Mouse (Mus musculus) megakaryocyte-erythroid progenitor cell, adult 5 weeks (primary cell): ENCODE data around the gene Tmem53. TPM values are rescaled to one million over a fixed set of nuclear protein-coding genes. Genes with fewer than 3 reads are reported as not detected.

ENCODE experiments used
- polyA plus RNA-seq: library from polyadenylated mRNA; stranded (reverse); fragments of >175 nt; gene quantifications from 2 replicates; pipeline ENCODE4 v1.2.3, GENCODE M21; 2012

Gene Tmem53
- polyA plus RNA-seq: 2.4 and 4.3 TPM in 2 replicates

GRCm38 (mm10) chr4:117251801-117252316 is at the start of gene Tmem53, which contains the start of gene Armh1:
TSS of gene Tmem53 (plus strand) at chr4:117251951.
TSS of gene Armh1 (minus strand) at chr4:117252125.

Other genes with a start within 250 kb of the Tmem53 start
- 4.7 and 5.1 TPM in 2 replicates for gene Eif2b3, start 232.5 kb upstream of the Tmem53 start, polyA plus RNA-seq
- gene Ptch2, start 155.9 kb upstream of the Tmem53 start, polyA plus RNA-seq: 1.5 and 2.6 TPM in 2 replicates
- gene Btbd19, start 126.2 kb upstream of the Tmem53 start, polyA plus RNA-seq: 17.7 and 19.9 TPM in 2 replicates
- gene Tctex1d4, start 125.2 kb upstream of the Tmem53 start, polyA plus RNA-seq: 0.27 and 0.87 TPM in 2 replicates
- gene Plk3, start 118.0 kb upstream of the Tmem53 start, polyA plus RNA-seq: 26.2 and 33.9 TPM in 2 replicates
- 3,874 and 4,497 TPM in 2 replicates for gene Rps8, start 95.7 kb upstream of the Tmem53 start, polyA plus RNA-seq
- gene Kif2c, start 69.3 kb upstream of the Tmem53 start, polyA plus RNA-seq: 4.0 and 4.8 TPM in 2 replicates
- gene Armh1, start 174 bp downstream of the Tmem53 start, polyA plus RNA-seq: not detected in 2 replicates
- 108 and 142 TPM in 2 replicates for gene Rnf220, start 245.1 kb downstream of the Tmem53 start, polyA plus RNA-seq